21 mouse cellular contexts compared by ENCODE assay signal in genomic region chr6:126476758-126477157, GRCm38 (mm10). TPM values are rescaled to one million over a fixed set of nuclear protein-coding genes. Genes with fewer than 3 reads are reported as not detected.
DNase-seq lines count a peak whose midpoint lies in the region; ATAC-seq and TF ChIP-seq lines count a peak whose summit lies in the region.
"Had no signal": no experiment of that assay in that cellular context is flagged by ENCODE, and none has a peak within 500 bp of the region (broad histone marks: within the 10 kb centered on the region; RNA-seq: fewer than 3 reads in every experiment).

No protein-coding gene starts in this region.

- peak overlapping the region; percentile 79 for H3K27ac ChIP-seq in cerebellum, adult 2 months (ENCODE audit: insufficient read depth, low read length)
- peak overlapping the region; percentile 37; the same call in 1 of the 2 replicates for H3K27ac ChIP-seq in kidney, embryonic 14.5 days (ENCODE audit: low read depth, low read length)
- peak overlapping the region; percentile 72 for H3K27ac ChIP-seq in embryonic facial prominence, embryonic 10.5 days (replicated peaks)
- H3K27ac ChIP-seq in embryonic facial prominence, embryonic 13.5 days, result no peak overlapping the region
- H3K27ac ChIP-seq: forebrain, embryonic 12.5 days; heart, embryonic 10.5 days; hindbrain, embryonic 15.5 days had no signal

- H3K4me1 ChIP-seq in cerebellum, adult 2 months (ENCODE audit: control insufficient read depth, insufficient read depth, low read length), result peaks cover 19% of the 10 kb centered on the region; the same call in 1 of the 2 replicates
- 0 out of 2 replicates have a peak, but pooled peaks cover 6% of the 10 kb centered on the region for H3K4me1 ChIP-seq in kidney, embryonic 14.5 days (ENCODE audit: control insufficient read depth, insufficient read depth, low read length)
- H3K4me1 ChIP-seq in embryonic facial prominence, embryonic 10.5 days, result peaks cover 16% of the 10 kb centered on the region
- H3K4me1 ChIP-seq in embryonic facial prominence, embryonic 13.5 days, result 0 out of 2 replicates have a peak, but pooled peaks cover 6% of the 10 kb centered on the region
- H3K4me1 ChIP-seq: heart, embryonic 10.5 days; hindbrain, embryonic 15.5 days had no signal

- intact Hi-C loops in heart, postnatal 10 days (cut with DNase I), result no loop called here

- no peak overlapping the region for H3K4me2 ChIP-seq in kidney, embryonic 14.5 days (replicated peaks; ENCODE audit: low read depth, low read length)
- H3K4me2 ChIP-seq in embryonic facial prominence, embryonic 13.5 days, result no peak overlapping the region
- H3K4me2 ChIP-seq: forebrain, embryonic 12.5 days; hindbrain, embryonic 15.5 days had no signal

- H3K27me3 ChIP-seq in cerebellum, adult 2 months (ENCODE audit: control insufficient read depth, insufficient read depth, low read length), result no peaks in the 10 kb centered on the region
- H3K27me3 ChIP-seq in kidney, embryonic 14.5 days (ENCODE audit: control insufficient read depth, insufficient read depth, low read length), result no peaks in the 10 kb centered on the region
- 0 out of 2 replicates have a peak, but pooled peaks cover 6% of the 10 kb centered on the region for H3K27me3 ChIP-seq in embryonic facial prominence, embryonic 10.5 days (replicated peaks; ENCODE audit: low read depth, poor library complexity, severe bottlenecking)
- H3K27me3 ChIP-seq in embryonic facial prominence, embryonic 13.5 days, result no peaks in the 10 kb centered on the region
- H3K27me3 ChIP-seq: forebrain, embryonic 12.5 days; hindbrain, embryonic 15.5 days had no signal

- 76% methylated on average over 1 of the region's 1 CpGs for WGBS in cerebellum, adult 2 months
- WGBS in kidney, embryonic 14.5 days, result 88% methylated on average over 1 of the region's 1 CpGs
- 78% methylated on average over 1 of the region's 1 CpGs for WGBS in embryonic facial prominence, embryonic 10.5 days
- 76% methylated on average over 1 of the region's 1 CpGs for WGBS in embryonic facial prominence, embryonic 13.5 days

- ATAC-seq in kidney, embryonic 14.5 days (ENCODE audit: low FRiP score, low TSS enrichment), result 0 out of 2 replicates have a peak, but pooled peaks have one; percentile 30
- ATAC-seq in embryonic facial prominence, embryonic 13.5 days (ENCODE audit: insufficient number of reproducible peaks, insufficient read depth, low FRiP score, low TSS enrichment, low read depth), result no peak
- ATAC-seq: forebrain, postnatal 0 days; intestine, embryonic 16.5 days had no signal

- H3K4me3 ChIP-seq in cerebellum, adult 2 months (replicated peaks; ENCODE audit: insufficient read depth, low read depth, low read length), result no peak overlapping the region
- H3K4me3 ChIP-seq in kidney, embryonic 14.5 days (ENCODE audit: low read length), result no peak overlapping the region
- no peak overlapping the region for H3K4me3 ChIP-seq in embryonic facial prominence, embryonic 10.5 days
- no peak overlapping the region for H3K4me3 ChIP-seq in embryonic facial prominence, embryonic 13.5 days
- H3K4me3 ChIP-seq: forebrain, embryonic 12.5 days; heart, embryonic 10.5 days; hindbrain, embryonic 15.5 days had no signal

- no peak for DNase-seq in cerebellum, adult 2 months
- DNase-seq in cerebellum, adult 9-11 months, result no peak
- DNase-seq in kidney, adult 18-20 months, result no peak
- no peak for DNase-seq in embryonic facial prominence, embryonic 10.5 days (ENCODE audit: low spot score)
- no peak for DNase-seq in heart, postnatal 10 days
- DNase-seq: cerebellum, adult 11 months; cerebellum, adult 9-10 months; cerebellum, postnatal 36 days; forebrain, postnatal 0 days; gastrocnemius, postnatal 25 days; heart, postnatal 14 days; kidney, adult 8-10 months had no signal

- TF ChIP-seq POLR2A in cerebellum, adult 2 months (IDR thresholded peaks at IDR 0.05; ENCODE audit: borderline replicate concordance, insufficient read depth, low read length), result no peak

- H3K36me3 ChIP-seq in kidney, embryonic 14.5 days (ENCODE audit: control insufficient read depth, insufficient read depth, low read length), result no peaks in the 10 kb centered on the region
- no peaks in the 10 kb centered on the region for H3K36me3 ChIP-seq in embryonic facial prominence, embryonic 10.5 days (replicated peaks)
- no peaks in the 10 kb centered on the region for H3K36me3 ChIP-seq in embryonic facial prominence, embryonic 13.5 days
- H3K36me3 ChIP-seq: forebrain, embryonic 12.5 days; heart, embryonic 10.5 days; hindbrain, embryonic 15.5 days had no signal

- TF ChIP-seq CTCF in cerebellum, adult 2 months (IDR thresholded peaks at IDR 0.05; ENCODE audit: borderline replicate concordance, insufficient read depth, low read depth, low read length), result no peak

- H3K9ac ChIP-seq in kidney, embryonic 14.5 days (ENCODE audit: low read depth, low read length), result peak overlapping the region; percentile 12; the same call in 1 of the 2 replicates
- H3K9ac ChIP-seq in embryonic facial prominence, embryonic 13.5 days, result peak overlapping the region; percentile 32; the same call in 1 of the 2 replicates
- H3K9ac ChIP-seq: forebrain, embryonic 12.5 days; forebrain, postnatal 0 days; hindbrain, embryonic 15.5 days had no signal

- no peaks in the 10 kb centered on the region for H3K9me3 ChIP-seq in kidney, embryonic 14.5 days (ENCODE audit: control insufficient read depth, low read length)
- no peaks in the 10 kb centered on the region for H3K9me3 ChIP-seq in embryonic facial prominence, embryonic 10.5 days
- H3K9me3 ChIP-seq in embryonic facial prominence, embryonic 13.5 days, result no peaks in the 10 kb centered on the region
- H3K9me3 ChIP-seq: forebrain, embryonic 12.5 days; heart, embryonic 10.5 days; hindbrain, embryonic 15.5 days had no signal

RNA-seq across cellular contexts. Expression of gene Kcna5, which starts 58.5 kb away (rescaled TPM):
- polyA plus RNA-seq in cerebellum, adult 2 months (2012; rRNA removed), result 0.80 and 1.0 TPM in 2 replicates
- polyA plus RNA-seq in kidney, embryonic 14.5 days (2014; fragmentation: Nextera tagmentation; extraction: Ambion mirVana), result 1.7 and 4.2 TPM in 2 replicates
- polyA plus RNA-seq in embryonic facial prominence, embryonic 10.5 days (2016; fragmentation: Nextera tagmentation; extraction: Ambion mirVana), result 3.6 and 4.0 TPM in 2 replicates
- polyA plus RNA-seq in embryonic facial prominence, embryonic 13.5 days (2015; fragmentation: Nextera tagmentation; extraction: Ambion mirVana), result 4.7 and 5.2 TPM in 2 replicates
- 10 to 100 TPM; 14.3 to 21.5 TPM for total RNA-seq in heart, postnatal 10 days (2021)
- total RNA-seq: ES-E14; granulocyte monocyte progenitor cell, adult 5-6 weeks; hematopoietic stem cell, adult 5-6 weeks had no signal
